Mouse (Mus musculus) hindbrain, embryonic 14.5 days (tissue): Measurements from ENCODE around the gene Glb1. TPM values are rescaled to one million over a fixed set of nuclear protein-coding genes. Genes with fewer than 3 reads are reported as not detected.

ENCODE experiments used
- ATAC-seq: fragments of 200-750 bp; cut with Nextera tagmentation; 2 replicates; pipeline ENCODE4 v1.8.0; 2017; ENCODE audit warnings: moderate number of reproducible peaks, mild to moderate bottlenecking, moderate TSS enrichment, moderate library complexity; ENCODE audit not compliant: low FRiP score
- DNase-seq: peaks from one replicate; pipeline ENCODE4 v3.0.0-alpha.2; 2015; ENCODE audit warnings: low spot score
- H3K27ac ChIP-seq: fragments of 300-500 bp; sonication (generic); 2 replicates; pipeline ENCODE4 v1.5.1; 2014; ENCODE audit warnings: mild to moderate bottlenecking, moderate library complexity
- H3K27me3 ChIP-seq: fragments of 300-500 bp; sonication (generic); 2 replicates; pipeline ENCODE4 v1.6.1; 2014; ENCODE audit warnings: mild to moderate bottlenecking, low read length, mixed read lengths; ENCODE audit not compliant: control insufficient read depth, insufficient read depth
- H3K36me3 ChIP-seq: fragments of 300-500 bp; sonication (generic); replicated peaks from 2 replicates; pipeline ENCODE4 v1.6.1; 2014; ENCODE audit not compliant: control insufficient read depth, insufficient read depth
- H3K4me1 ChIP-seq: fragments of 300-500 bp; sonication (generic); replicated peaks from 2 replicates; pipeline ENCODE4 v1.6.1; 2014; ENCODE audit warnings: antibody characterized with exemption, low read length, mixed read lengths; ENCODE audit not compliant: control insufficient read depth, insufficient read depth
- H3K4me2 ChIP-seq: fragments of 300-500 bp; sonication (generic); replicated peaks from 2 replicates; pipeline ENCODE4 v1.6.1; 2014; ENCODE audit warnings: mild to moderate bottlenecking, moderate library complexity
- H3K4me3 ChIP-seq: fragments of 300-500 bp; sonication (generic); replicated peaks from 2 replicates; pipeline ENCODE4 v1.5.1; 2014; ENCODE audit warnings: mild to moderate bottlenecking, low read length
- H3K9ac ChIP-seq: fragments of 300-500 bp; sonication (generic); 2 replicates; pipeline ENCODE4 v1.6.1; 2014
- H3K9me3 ChIP-seq: fragments of 300-500 bp; sonication (generic); 2 replicates; pipeline ENCODE4 v1.6.1; 2016; ENCODE audit warnings: low read length; ENCODE audit not compliant: control insufficient read depth
- WGBS: fragments of 180-500 bp; shearing (Covaris S2); extraction: QIAGEN DNeasy Blood & Tissue Kit; methylation state at CpG from one replicate; pipeline ENCODE4 v1.1.7; 2014; 5-methylcytosine and 5-hydroxymethylcytosine counted together
- polyA plus RNA-seq: library from polyadenylated mRNA; unstranded; fragments of >200 nt; fragmentation: Nextera tagmentation; extraction: Ambion mirVana; gene quantifications from 2 replicates; pipeline ENCODE4 v1.2.1, GENCODE M21; 2014

Gene Glb1
- polyA plus RNA-seq, 1 experiment from 2014 or later = 36.2 TPM

DNA sequence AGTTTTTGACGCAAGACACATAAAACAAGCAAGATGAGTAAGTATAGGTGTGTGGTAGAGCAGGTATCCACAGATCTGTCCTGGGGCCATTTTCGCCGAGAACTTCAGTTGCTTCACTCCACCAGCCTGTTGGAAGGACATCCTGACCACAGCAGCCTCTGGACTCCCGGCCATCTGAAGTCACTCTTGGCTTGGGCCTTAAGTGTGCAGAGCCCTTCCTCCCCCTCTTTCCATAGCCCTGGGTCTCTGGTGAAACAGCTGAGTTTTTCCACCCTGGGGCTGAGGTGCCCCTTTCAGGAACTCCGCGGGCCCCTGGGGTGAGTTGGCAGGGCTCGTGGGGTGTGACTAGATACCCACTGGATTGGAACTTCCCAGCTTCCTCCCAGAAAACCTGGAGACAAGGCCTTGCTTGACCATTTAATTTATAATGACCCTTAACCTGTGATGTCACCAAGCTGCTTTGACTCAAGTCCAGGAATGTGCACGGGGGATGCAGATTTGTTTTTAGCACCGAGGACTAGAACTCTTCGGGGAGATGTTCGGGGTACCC, 9.5 kb downstream of the Glb1 start:
- Histone ChIP-seq H3K27me3 (no peaks in the 10 kb centered on the region), H3K9me3 (0 out of 2 replicates have a peak, but pooled peaks cover 4% of the 10 kb centered on the region), H3K27ac (no peak overlapping the region), H3K4me3 (no peak overlapping the region), H3K4me1 (no peaks in the 10 kb centered on the region), H3K4me2 (no peak overlapping the region), H3K9ac (no peak overlapping the region), H3K36me3 (peaks cover 24% of the 10 kb centered on the region)
- WGBS = 96% methylated on average over 11 of the region's 11 CpGs
- DNase-seq (no peak), ATAC-seq (no peak)

DNA sequence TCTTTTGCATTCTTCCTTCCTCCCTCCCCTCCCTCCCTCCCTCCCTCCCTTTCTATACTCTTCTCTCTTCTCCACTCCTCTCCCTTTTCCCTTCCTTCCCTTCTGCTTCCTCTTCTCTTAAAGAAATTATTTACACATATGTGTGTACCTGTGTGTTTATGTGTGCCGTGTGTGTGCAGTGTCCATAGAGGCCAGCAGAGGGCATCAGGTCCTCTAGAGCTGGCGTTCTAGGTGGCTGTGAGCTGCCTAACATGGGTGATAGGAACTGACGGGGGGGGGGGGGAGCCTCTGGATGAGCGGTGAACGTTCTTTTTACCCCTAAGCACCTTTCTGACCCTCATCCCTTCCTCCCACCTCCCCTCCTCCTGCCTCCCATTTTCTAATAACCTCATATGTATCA, 10.4 kb downstream of the Glb1 start:
- Histone ChIP-seq H3K36me3 (peaks cover 17% of the 10 kb centered on the region; the same call in 1 of the 2 replicates), H3K27me3 (no peaks in the 10 kb centered on the region), H3K9ac (no peak overlapping the region), H3K4me2 (no peak overlapping the region), H3K9me3 (0 out of 2 replicates have a peak, but pooled peaks cover 4% of the 10 kb centered on the region), H3K4me3 (no peak overlapping the region), H3K4me1 (no peaks in the 10 kb centered on the region), H3K27ac (no peak overlapping the region)
- ATAC-seq (no peak), DNase-seq (no peak)
- WGBS = 96% methylated on average over 5 of the region's 5 CpGs

DNA sequence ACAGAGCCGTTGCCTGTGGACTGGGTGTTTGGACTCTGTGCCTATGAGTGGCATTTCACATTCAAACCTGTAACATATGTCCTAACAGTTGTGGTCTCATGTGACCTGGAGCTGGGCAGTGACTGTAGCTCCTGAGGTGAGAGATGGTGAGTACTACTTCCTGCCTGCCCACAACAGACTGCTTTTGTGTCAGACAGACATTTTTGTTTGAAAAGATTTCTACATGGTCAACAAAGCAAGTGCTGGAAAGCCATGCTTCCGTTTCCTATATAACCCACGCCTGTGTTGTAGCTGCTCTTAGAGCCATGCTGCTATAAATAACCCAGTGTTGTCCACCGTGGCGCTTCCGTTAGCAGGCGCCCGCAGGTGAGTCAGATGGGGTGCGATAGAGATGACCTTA, 11.5 kb downstream of the Glb1 start:
- ATAC-seq (no peak), DNase-seq (no peak)
- H3K27ac ChIP-seq = no peak overlapping the region
- peaks cover 17% of the 10 kb centered on the region; the same call in 1 of the 2 replicates for H3K36me3 ChIP-seq
- H3K4me2 ChIP-seq = no peak overlapping the region
- no peak overlapping the region for H3K9ac ChIP-seq
- H3K9me3 ChIP-seq = 0 out of 2 replicates have a peak, but pooled peaks cover 4% of the 10 kb centered on the region
- H3K4me3 ChIP-seq = no peak overlapping the region
- 98% methylated on average over 9 of the region's 9 CpGs for WGBS
- no peaks in the 10 kb centered on the region for H3K4me1 ChIP-seq
- no peaks in the 10 kb centered on the region for H3K27me3 ChIP-seq

DNA sequence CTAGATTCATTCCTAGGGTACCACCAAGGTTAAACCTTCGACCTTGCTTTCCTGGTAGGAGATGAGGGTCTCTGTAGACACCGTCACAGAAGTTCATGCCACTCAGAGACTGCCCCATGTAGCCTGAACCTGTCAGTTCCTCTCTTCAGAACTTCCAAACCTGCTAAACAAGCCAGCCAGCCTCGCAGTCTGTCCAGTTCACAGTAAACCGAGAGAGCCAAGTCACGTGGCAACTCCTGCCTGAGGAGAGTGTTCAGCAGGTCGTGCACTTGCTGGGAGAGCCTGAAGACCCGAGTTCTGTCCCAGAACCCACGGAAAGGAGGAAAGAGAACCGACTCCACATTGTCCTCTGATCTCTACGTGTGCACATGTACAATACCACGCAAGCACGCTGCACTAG, 13.0 kb downstream of the Glb1 start:
- Histone ChIP-seq H3K27ac (no peak overlapping the region), H3K9me3 (0 out of 2 replicates have a peak, but pooled peaks cover 4% of the 10 kb centered on the region), H3K9ac (no peak overlapping the region), H3K27me3 (no peaks in the 10 kb centered on the region), H3K36me3 (peaks cover 11% of the 10 kb centered on the region; the same call in 1 of the 2 replicates), H3K4me2 (no peak overlapping the region), H3K4me1 (no peaks in the 10 kb centered on the region), H3K4me3 (no peak overlapping the region)
- 90% methylated on average over 12 of the region's 12 CpGs for WGBS
- no peak for ATAC-seq
- no peak for DNase-seq

GRCm38 (mm10) chr9:114415701-114416100, 14.8 kb downstream of the Glb1 start:
- Histone ChIP-seq H3K4me3 (no peak overlapping the region), H3K27ac (no peak overlapping the region), H3K9me3 (0 out of 2 replicates have a peak, but pooled peaks cover 4% of the 10 kb centered on the region), H3K27me3 (no peaks in the 10 kb centered on the region), H3K9ac (no peak overlapping the region), H3K36me3 (no peaks in the 10 kb centered on the region; the same call in none of the 2 replicates), H3K4me1 (no peaks in the 10 kb centered on the region), H3K4me2 (no peak overlapping the region)
- DNase-seq = peak; percentile 80
- 27% methylated on average over 11 of the region's 11 CpGs for WGBS
- ATAC-seq = no peak

DNA sequence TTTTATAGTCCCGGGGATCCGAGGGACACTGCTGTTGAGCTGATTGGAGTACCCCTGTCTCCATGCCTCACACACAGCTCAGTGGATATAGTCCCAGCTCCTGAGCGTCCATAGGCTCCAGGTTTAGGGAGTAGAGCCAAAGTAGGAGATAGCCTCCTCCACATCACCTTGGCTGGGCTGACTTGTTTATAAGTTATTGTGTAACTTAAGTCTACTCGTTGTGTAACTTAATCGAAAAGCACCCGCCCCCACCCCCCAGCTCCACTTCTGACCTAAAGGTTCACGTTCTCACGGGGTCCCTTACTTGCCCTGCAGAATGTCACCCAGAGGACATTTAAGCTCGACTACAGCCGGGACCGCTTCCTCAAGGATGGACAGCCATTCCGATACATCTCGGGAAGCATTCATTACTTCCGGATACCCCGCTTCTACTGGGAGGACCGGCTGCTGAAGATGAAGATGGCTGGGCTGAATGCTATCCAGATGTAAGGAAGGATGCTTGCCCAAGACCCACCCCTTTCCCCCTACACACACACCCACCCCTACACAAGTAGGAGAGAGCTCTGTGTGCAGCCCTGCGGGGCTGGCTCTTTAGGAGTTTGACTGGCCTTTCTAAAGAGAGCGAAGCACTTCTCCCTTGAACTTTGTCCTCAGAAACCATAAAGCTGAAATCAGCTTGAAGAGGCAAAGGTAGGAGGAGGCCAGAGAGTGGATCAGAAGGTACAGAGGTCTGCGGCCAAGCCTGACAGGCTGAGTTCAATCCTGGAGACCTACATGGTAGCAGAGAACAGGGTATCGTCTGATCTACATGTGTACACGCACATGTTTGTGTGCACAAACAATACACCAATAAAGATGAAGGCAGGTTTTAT, 16.0 kb downstream of the Glb1 start:
- H3K9me3 ChIP-seq = no peaks in the 10 kb centered on the region
- H3K27me3 ChIP-seq = no peaks in the 10 kb centered on the region
- no peak overlapping the region for H3K27ac ChIP-seq
- no peak overlapping the region for H3K4me3 ChIP-seq
- WGBS = 93% methylated on average over 21 of the region's 21 CpGs
- H3K36me3 ChIP-seq = no peaks in the 10 kb centered on the region; the same call in none of the 2 replicates
- no peak overlapping the region for H3K4me2 ChIP-seq
- H3K9ac ChIP-seq = no peak overlapping the region
- no peaks in the 10 kb centered on the region for H3K4me1 ChIP-seq
- ATAC-seq (no peak), DNase-seq (no peak)

GRCm38 (mm10) chr9:114418187-114418586, 17.3 kb downstream of the Glb1 start:
- H3K27ac ChIP-seq = no peak overlapping the region
- 94% methylated on average over 6 of the region's 7 CpGs for WGBS
- H3K9ac ChIP-seq = no peak overlapping the region
- H3K9me3 ChIP-seq = no peaks in the 10 kb centered on the region
- H3K27me3 ChIP-seq = no peaks in the 10 kb centered on the region
- no peaks in the 10 kb centered on the region for H3K4me1 ChIP-seq
- peaks cover 3% of the 10 kb centered on the region for H3K36me3 ChIP-seq
- no peak overlapping the region for H3K4me2 ChIP-seq
- no peak overlapping the region for H3K4me3 ChIP-seq
- DNase-seq = peak; percentile 29
- no peak for ATAC-seq

- WGBS = 89% methylated on average over 8 of the region's 8 CpGs
- H3K27me3 ChIP-seq = no peaks in the 10 kb centered on the region
- H3K27ac ChIP-seq = no peak overlapping the region
- no peaks in the 10 kb centered on the region for H3K9me3 ChIP-seq
- no peaks in the 10 kb centered on the region for H3K4me1 ChIP-seq
- no peak overlapping the region for H3K9ac ChIP-seq
- H3K36me3 ChIP-seq = peaks cover 5% of the 10 kb centered on the region
- DNase-seq = no peak
- H3K4me2 ChIP-seq = no peak overlapping the region
- no peak overlapping the region for H3K4me3 ChIP-seq
- ATAC-seq = no peak
These were observed 19.6 kb downstream of the Glb1 start for GRCm38 (mm10) chr9:114420443-114420842.

- DNase-seq = no peak
- Histone ChIP-seq H3K36me3 (peaks cover 11% of the 10 kb centered on the region), H3K4me2 (no peak overlapping the region), H3K9ac (no peak overlapping the region), H3K9me3 (no peaks in the 10 kb centered on the region), H3K27ac (no peak overlapping the region), H3K27me3 (no peaks in the 10 kb centered on the region), H3K4me1 (no peaks in the 10 kb centered on the region), H3K4me3 (no peak overlapping the region)
- WGBS = 76% methylated on average over 3 of the region's 3 CpGs
- no peak for ATAC-seq
These were observed 20.2 kb downstream of the Glb1 start for GRCm38 (mm10) chr9:114421045-114421444.
